Mouse (Mus musculus): ENCODE measurements around the gene Otulin.

The Otulin gene

DNA sequence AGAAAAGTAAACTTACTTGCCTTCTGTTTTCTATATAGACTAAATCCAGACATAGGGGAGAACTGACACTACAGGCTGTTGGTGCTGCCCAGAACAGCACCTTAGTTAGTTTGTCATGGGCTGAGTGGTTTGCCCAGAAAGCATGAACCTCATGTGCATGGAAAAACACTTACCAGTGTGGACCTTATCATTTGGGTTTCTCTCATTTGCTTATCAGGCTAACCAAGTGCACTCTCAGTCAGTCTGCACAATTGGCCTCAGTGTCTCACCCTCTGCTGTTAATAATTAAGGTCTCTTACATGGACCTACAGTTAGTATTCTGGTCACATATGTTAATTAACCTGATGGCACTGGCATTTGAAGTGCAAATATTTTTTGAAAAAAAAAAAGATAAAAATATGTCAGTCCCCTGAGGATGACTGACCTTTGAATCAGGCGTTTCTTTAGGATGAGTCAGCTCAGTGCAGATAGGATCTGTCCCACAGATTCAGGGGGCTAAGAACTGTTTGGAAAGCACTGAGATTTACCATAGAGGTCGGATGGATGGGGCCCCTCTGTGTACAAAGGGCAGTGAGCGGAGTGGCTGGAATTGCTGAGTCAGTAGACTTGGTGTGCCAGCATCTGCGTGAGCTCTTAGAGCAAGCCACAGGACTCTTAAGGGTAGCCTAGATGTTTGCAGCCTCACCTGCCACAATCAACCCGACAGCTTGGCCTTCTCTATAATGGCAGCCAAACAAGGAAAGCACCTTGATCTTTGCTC lies 124.2 kb downstream of the Otulin start:
- no peak overlapping the region for H3K4me3 ChIP-seq (replicated peaks; ENCODE audit: low read length)
- H3K27me3 ChIP-seq (ENCODE audit: insufficient read depth, low read length), result no peaks in the 10 kb centered on the region
- H3K36me3 ChIP-seq (ENCODE audit: insufficient read depth, low read length), result no peaks in the 10 kb centered on the region
- H3K4me1 ChIP-seq (replicated peaks; ENCODE audit: low read depth, low read length), result peaks cover 3% of the 10 kb centered on the region
- no peaks in the 10 kb centered on the region for H3K9me3 ChIP-seq (ENCODE audit: low read length)
- no peak for TF ChIP-seq POU5F1 (IDR thresholded peaks at IDR 0.05; ENCODE audit: borderline replicate concordance, low read length)
- TF ChIP-seq NANOG (IDR thresholded peaks at IDR 0.05; ENCODE audit: borderline replicate concordance, low read length), result no peak
- TF ChIP-seq CTCF (conservative IDR thresholded peaks at IDR 0.05; ENCODE audit: low read length), result no peak

DNA sequence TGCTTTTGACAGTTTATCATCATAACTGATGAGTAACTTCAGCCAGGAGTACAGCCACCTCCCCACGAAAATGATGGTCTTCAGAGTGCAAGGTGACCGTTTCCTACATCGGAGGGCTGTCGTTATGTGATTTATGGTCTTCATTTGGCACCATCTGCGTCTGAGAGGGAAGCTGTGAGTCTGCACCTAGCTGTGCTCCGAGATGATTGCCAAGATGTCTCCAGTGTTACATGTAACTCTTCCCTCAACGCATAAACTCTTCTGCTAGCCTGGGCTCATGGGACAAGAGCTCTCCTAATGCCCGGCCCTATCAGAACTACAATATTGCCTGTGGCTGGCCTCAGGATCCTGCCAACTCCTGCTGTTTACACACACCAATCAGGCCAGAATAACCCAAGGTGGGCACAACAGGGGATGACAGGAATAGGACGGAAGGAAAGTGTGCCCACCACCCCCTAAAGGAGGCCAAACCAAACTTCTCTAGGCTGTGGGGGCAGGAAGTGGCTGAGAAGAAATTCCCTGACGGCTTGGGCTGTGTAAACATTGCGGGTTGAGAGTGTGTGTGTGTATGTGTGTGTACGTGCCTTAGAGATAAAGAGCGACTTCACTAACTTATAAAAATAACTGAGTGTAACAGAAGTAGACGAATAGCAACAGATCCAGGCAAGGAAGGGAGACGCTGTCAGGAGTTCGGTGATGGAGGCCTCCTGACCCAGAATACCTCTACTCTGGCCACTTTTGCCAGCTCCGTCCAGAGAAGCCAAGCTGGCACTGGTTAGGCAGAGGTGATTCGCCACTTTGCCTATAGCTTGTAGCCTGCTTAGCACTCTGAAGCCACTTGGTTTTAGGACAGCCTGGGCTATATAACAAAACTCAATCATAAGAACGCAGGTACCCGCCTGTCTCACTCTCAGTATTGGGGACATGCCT lies 126.4 kb downstream of the Otulin start:
- TF ChIP-seq NANOG (IDR thresholded peaks at IDR 0.05; ENCODE audit: borderline replicate concordance, low read length) (no peak), CTCF (conservative IDR thresholded peaks at IDR 0.05; ENCODE audit: low read length) (no peak), POU5F1 (IDR thresholded peaks at IDR 0.05; ENCODE audit: borderline replicate concordance, low read length) (no peak)

DNA sequence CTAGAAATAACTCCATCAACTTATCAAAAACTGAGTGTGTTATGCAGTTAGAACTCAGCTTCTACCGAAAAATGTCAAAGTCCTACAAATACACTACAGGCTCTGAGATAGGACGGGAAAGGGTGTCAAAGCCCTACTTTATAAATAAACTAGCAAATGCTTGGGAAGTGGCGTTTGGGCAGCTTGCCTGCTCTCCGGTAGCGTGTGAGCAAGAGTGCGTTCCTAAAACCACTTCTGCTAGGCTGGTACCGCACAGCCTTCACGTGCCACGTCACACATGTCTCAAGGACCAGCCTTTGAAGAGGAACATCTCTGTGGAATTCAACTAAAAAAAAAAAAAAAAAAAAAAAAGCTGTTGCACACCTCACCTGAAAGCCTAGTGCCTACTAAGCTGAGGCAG lies 127.3 kb downstream of the Otulin start:
- H3K36me3 ChIP-seq (ENCODE audit: insufficient read depth, low read length), result no peaks in the 10 kb centered on the region
- TF ChIP-seq NANOG (IDR thresholded peaks at IDR 0.05; ENCODE audit: borderline replicate concordance, low read length) (no peak), POU5F1 (IDR thresholded peaks at IDR 0.05; ENCODE audit: borderline replicate concordance, low read length) (no peak), CTCF (conservative IDR thresholded peaks at IDR 0.05; ENCODE audit: low read length) (no peak)
- no peak overlapping the region for H3K4me3 ChIP-seq (replicated peaks; ENCODE audit: low read length)
- H3K4me1 ChIP-seq (replicated peaks; ENCODE audit: low read depth, low read length), result no peaks in the 10 kb centered on the region; the same call in 1 of the 2 replicates
- H3K27me3 ChIP-seq (ENCODE audit: insufficient read depth, low read length), result no peaks in the 10 kb centered on the region
- H3K9me3 ChIP-seq (ENCODE audit: low read length), result no peaks in the 10 kb centered on the region

More for the DNA sequence above, 126.4 kb downstream of the Otulin start:
- Histone ChIP-seq H3K36me3 (ENCODE audit: insufficient read depth, low read length) (no peaks in the 10 kb centered on the region), H3K27me3 (ENCODE audit: insufficient read depth, low read length) (no peaks in the 10 kb centered on the region), H3K9me3 (ENCODE audit: low read length) (no peaks in the 10 kb centered on the region), H3K4me3 (replicated peaks; ENCODE audit: low read length) (no peak overlapping the region), H3K4me1 (replicated peaks; ENCODE audit: low read depth, low read length) (peaks cover 3% of the 10 kb centered on the region)

DNA sequence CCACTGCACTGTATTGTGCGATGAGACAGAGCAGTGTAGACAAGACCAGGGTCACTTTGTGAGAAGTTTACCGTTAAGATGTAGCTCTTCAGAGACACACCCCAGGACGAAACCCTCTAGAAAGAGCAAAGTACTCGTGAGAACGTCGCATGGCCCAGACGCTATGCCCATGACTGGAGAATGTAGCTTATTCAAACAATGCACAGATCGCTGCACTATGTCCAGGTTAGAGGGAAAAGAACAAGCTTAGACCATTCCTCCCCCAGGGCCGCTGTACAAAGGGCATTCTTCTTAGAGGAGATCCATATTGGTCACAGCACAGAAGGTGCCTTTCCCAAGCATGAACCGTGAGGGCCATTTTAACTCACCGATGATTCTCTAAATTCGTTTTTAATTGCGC lies 128.2 kb downstream of the Otulin start:
- Histone ChIP-seq H3K36me3 (ENCODE audit: insufficient read depth, low read length) (no peaks in the 10 kb centered on the region), H3K9me3 (ENCODE audit: low read length) (no peaks in the 10 kb centered on the region), H3K27me3 (ENCODE audit: insufficient read depth, low read length) (no peaks in the 10 kb centered on the region), H3K4me3 (replicated peaks; ENCODE audit: low read length) (no peak overlapping the region), H3K4me1 (replicated peaks; ENCODE audit: low read depth, low read length) (no peaks in the 10 kb centered on the region; the same call in 1 of the 2 replicates)
- TF ChIP-seq NANOG (IDR thresholded peaks at IDR 0.05; ENCODE audit: borderline replicate concordance, low read length), result no peak
- no peak for TF ChIP-seq POU5F1 (IDR thresholded peaks at IDR 0.05; ENCODE audit: borderline replicate concordance, low read length)
- no peak for TF ChIP-seq CTCF (conservative IDR thresholded peaks at IDR 0.05; ENCODE audit: low read length)

DNA sequence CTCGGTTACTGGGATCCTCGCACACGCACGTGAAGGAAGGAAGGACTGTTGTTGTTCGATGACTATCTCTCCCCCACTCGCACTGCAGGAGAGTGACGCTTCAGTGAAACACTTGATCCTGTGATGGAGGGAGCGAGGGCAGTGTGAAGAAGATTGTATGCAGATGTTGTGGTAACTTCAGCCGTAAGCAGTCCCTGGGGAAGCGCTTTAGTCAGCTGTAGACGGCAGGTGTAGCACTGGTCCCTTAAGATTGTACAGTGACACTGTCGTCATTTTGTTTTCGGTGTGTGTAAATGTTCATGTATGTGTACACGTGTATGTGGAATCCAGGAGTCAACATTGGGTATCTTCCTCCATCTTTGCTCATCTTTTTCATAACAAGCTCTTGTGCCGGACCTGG lies 130.1 kb downstream of the Otulin start:
- Histone ChIP-seq H3K9me3 (ENCODE audit: low read length) (no peaks in the 10 kb centered on the region), H3K4me1 (replicated peaks; ENCODE audit: low read depth, low read length) (peaks cover 14% of the 10 kb centered on the region; the same call in 1 of the 2 replicates), H3K4me3 (replicated peaks; ENCODE audit: low read length) (no peak overlapping the region), H3K27me3 (ENCODE audit: insufficient read depth, low read length) (no peaks in the 10 kb centered on the region), H3K36me3 (ENCODE audit: insufficient read depth, low read length) (no peaks in the 10 kb centered on the region)
- TF ChIP-seq NANOG (IDR thresholded peaks at IDR 0.05; ENCODE audit: borderline replicate concordance, low read length), result no peak
- no peak for TF ChIP-seq POU5F1 (IDR thresholded peaks at IDR 0.05; ENCODE audit: borderline replicate concordance, low read length)
- TF ChIP-seq CTCF (conservative IDR thresholded peaks at IDR 0.05; ENCODE audit: low read length), result no peak

DNA sequence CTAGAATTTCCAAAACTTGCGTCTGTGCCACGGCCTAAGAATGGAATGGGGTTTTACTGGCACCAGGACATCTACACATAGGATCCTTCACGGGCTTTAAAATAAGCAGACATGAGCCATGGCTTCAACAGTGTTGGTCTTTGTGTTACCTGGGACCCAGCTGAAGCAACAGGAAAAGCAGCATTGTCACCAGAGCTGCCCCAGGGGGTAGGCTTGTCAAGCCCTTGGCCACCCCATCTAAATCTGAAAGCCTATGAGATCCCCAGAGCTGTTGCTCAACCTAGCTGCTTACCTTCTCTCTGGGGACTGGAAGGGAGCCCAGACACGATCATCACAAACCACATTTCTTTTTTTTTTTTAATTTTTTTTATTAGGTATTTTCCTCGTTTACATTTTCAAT lies 132.4 kb downstream of the Otulin start:
- Histone ChIP-seq H3K9me3 (ENCODE audit: low read length) (no peaks in the 10 kb centered on the region), H3K4me3 (replicated peaks; ENCODE audit: low read length) (no peak overlapping the region), H3K27me3 (ENCODE audit: insufficient read depth, low read length) (no peaks in the 10 kb centered on the region), H3K36me3 (ENCODE audit: insufficient read depth, low read length) (no peaks in the 10 kb centered on the region), H3K4me1 (replicated peaks; ENCODE audit: low read depth, low read length) (peaks cover 19% of the 10 kb centered on the region; the same call in 1 of the 2 replicates)
- no peak for TF ChIP-seq CTCF (conservative IDR thresholded peaks at IDR 0.05; ENCODE audit: low read length)
- no peak for TF ChIP-seq NANOG (IDR thresholded peaks at IDR 0.05; ENCODE audit: borderline replicate concordance, low read length)
- TF ChIP-seq POU5F1 (IDR thresholded peaks at IDR 0.05; ENCODE audit: borderline replicate concordance, low read length), result no peak

DNA sequence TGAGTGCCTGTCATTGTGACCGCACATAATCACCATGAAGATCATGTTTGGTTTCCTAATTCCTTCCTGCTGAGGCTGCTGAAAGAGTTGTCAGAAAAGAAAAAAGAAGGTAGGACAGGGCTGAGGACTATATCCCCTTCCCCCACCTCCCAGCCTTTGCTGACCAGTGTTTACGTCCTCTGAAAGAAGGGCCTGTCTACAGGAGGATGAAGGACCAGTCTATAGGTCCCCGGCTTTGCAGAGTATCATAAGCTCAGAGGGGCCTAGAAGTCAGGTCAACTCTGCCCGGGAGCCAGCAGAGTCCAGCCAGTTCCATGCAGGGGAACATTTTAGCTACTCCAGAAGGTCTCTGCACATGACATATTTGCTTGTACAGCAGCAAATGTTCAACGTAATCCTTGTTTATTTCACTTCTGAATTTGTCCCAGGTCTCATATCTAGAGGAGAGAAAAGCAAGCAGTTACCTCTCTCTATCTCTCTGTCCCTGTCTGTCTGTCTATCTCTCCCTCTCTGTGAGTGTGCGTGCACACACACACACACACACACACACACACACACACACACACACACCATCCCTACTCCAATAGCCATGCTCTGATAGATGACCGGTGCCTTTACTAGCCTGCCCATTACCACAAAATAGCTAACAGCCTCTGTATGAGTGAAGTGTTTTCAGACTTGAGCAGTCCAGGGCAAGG lies 133.0 kb downstream of the Otulin start:
- H3K36me3 ChIP-seq (ENCODE audit: insufficient read depth, low read length), result no peaks in the 10 kb centered on the region
- no peaks in the 10 kb centered on the region for H3K9me3 ChIP-seq (ENCODE audit: low read length)
- H3K4me1 ChIP-seq (replicated peaks; ENCODE audit: low read depth, low read length), result peaks cover 19% of the 10 kb centered on the region; the same call in 1 of the 2 replicates
- TF ChIP-seq POU5F1 (IDR thresholded peaks at IDR 0.05; ENCODE audit: borderline replicate concordance, low read length), result no peak
- no peak for TF ChIP-seq CTCF (conservative IDR thresholded peaks at IDR 0.05; ENCODE audit: low read length)
- TF ChIP-seq NANOG (IDR thresholded peaks at IDR 0.05; ENCODE audit: borderline replicate concordance, low read length), result no peak
- H3K27me3 ChIP-seq (ENCODE audit: insufficient read depth, low read length), result no peaks in the 10 kb centered on the region
- no peak overlapping the region for H3K4me3 ChIP-seq (replicated peaks; ENCODE audit: low read length)

All from E14TG2a.4 (cell line).